Mouse (Mus musculus): ENCODE results near the gene Tead1. TPM values are rescaled to one million over a fixed set of nuclear protein-coding genes. Genes with fewer than 3 reads are reported as not detected.

The Tead1 gene
- polyA plus RNA-seq, 1 experiment from 2014 or later = 13.9 TPM

DNA sequence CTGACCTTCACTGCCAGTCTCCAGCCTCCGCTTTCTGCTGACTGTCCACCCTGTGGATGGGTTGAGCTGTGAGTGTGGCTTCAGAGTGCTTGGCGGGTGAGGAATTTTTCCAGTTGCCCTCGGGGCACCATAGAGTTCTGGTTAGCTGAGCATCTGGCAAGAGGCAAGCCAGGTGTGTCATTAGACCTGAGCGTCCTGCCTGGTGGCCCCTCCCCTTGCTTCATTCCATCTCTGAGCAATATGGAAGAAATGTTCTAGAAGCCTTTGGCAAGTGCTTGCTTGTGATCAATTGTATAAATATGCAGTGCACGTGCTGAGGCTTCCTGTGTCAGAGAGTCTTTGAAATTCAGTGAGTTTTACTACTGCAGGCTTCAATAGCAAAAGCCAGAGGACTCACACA lies 21.0 kb downstream of the Tead1 start:
- Histone ChIP-seq H3K27ac (ENCODE audit: low read depth, low read length) (no peak overlapping the region), H3K4me2 (ENCODE audit: low read depth, low read length) (no peak overlapping the region), H3K9ac (replicated peaks; ENCODE audit: low read depth, low read length) (no peak overlapping the region), H3K27me3 (ENCODE audit: control insufficient read depth, insufficient read depth, low read length) (no peaks in the 10 kb centered on the region), H3K4me3 (ENCODE audit: low read depth, low read length) (no peak overlapping the region), H3K4me1 (ENCODE audit: control insufficient read depth, insufficient read depth, low read length) (peaks cover 26% of the 10 kb centered on the region; the same call in 1 of the 2 replicates), H3K36me3 (ENCODE audit: control insufficient read depth, insufficient read depth, low read length) (no peaks in the 10 kb centered on the region), H3K9me3 (ENCODE audit: control insufficient read depth, low read length) (no peaks in the 10 kb centered on the region)
- peak; percentile 44; the same call in 1 of the 2 replicates for ATAC-seq (ENCODE audit: low read depth)
- WGBS = 51% methylated on average over 5 of the region's 5 CpGs

GRCm38 (mm10) chr7:112703341-112703740 lies 24.2 kb downstream of the Tead1 start:
- Histone ChIP-seq H3K9ac (replicated peaks; ENCODE audit: low read depth, low read length) (no peak overlapping the region), H3K9me3 (ENCODE audit: control insufficient read depth, low read length) (no peaks in the 10 kb centered on the region), H3K4me3 (ENCODE audit: low read depth, low read length) (no peak overlapping the region), H3K36me3 (ENCODE audit: control insufficient read depth, insufficient read depth, low read length) (no peaks in the 10 kb centered on the region), H3K27ac (ENCODE audit: low read depth, low read length) (no peak overlapping the region), H3K4me2 (ENCODE audit: low read depth, low read length) (no peak overlapping the region), H3K27me3 (ENCODE audit: control insufficient read depth, insufficient read depth, low read length) (no peaks in the 10 kb centered on the region), H3K4me1 (ENCODE audit: control insufficient read depth, insufficient read depth, low read length) (peaks cover 8% of the 10 kb centered on the region; the same call in 1 of the 2 replicates)
- no peak for ATAC-seq (ENCODE audit: low read depth)
- 87% methylated on average over 4 of the region's 4 CpGs for WGBS

GRCm38 (mm10) chr7:112705870-112706269 lies 26.8 kb downstream of the Tead1 start:
- H3K4me3 ChIP-seq (ENCODE audit: low read depth, low read length) = no peak overlapping the region
- no peaks in the 10 kb centered on the region for H3K36me3 ChIP-seq (ENCODE audit: control insufficient read depth, insufficient read depth, low read length)
- 0 out of 2 replicates have a peak, but pooled peaks cover 3% of the 10 kb centered on the region for H3K4me1 ChIP-seq (ENCODE audit: control insufficient read depth, insufficient read depth, low read length)
- no peak overlapping the region for H3K9ac ChIP-seq (replicated peaks; ENCODE audit: low read depth, low read length)
- H3K27ac ChIP-seq (ENCODE audit: low read depth, low read length) = no peak overlapping the region
- H3K4me2 ChIP-seq (ENCODE audit: low read depth, low read length) = no peak overlapping the region
- H3K9me3 ChIP-seq (ENCODE audit: control insufficient read depth, low read length) = no peaks in the 10 kb centered on the region
- no peak for ATAC-seq (ENCODE audit: low read depth)
- H3K27me3 ChIP-seq (ENCODE audit: control insufficient read depth, insufficient read depth, low read length) = no peaks in the 10 kb centered on the region
- 46% methylated on average over 9 of the region's 9 CpGs for WGBS

- Histone ChIP-seq H3K4me3 (ENCODE audit: low read depth, low read length) (no peak overlapping the region), H3K27me3 (ENCODE audit: control insufficient read depth, insufficient read depth, low read length) (no peaks in the 10 kb centered on the region), H3K4me1 (ENCODE audit: control insufficient read depth, insufficient read depth, low read length) (0 out of 2 replicates have a peak, but pooled peaks cover 3% of the 10 kb centered on the region), H3K27ac (ENCODE audit: low read depth, low read length) (no peak overlapping the region), H3K9me3 (ENCODE audit: control insufficient read depth, low read length) (no peaks in the 10 kb centered on the region), H3K9ac (replicated peaks; ENCODE audit: low read depth, low read length) (no peak overlapping the region), H3K36me3 (ENCODE audit: control insufficient read depth, insufficient read depth, low read length) (no peaks in the 10 kb centered on the region), H3K4me2 (ENCODE audit: low read depth, low read length) (no peak overlapping the region)
- WGBS = 79% methylated on average over 3 of the region's 4 CpGs
- ATAC-seq (ENCODE audit: low read depth) = no peak
Observed at GRCm38 (mm10) chr7:112706756-112707155, 27.6 kb downstream of the Tead1 start.

DNA sequence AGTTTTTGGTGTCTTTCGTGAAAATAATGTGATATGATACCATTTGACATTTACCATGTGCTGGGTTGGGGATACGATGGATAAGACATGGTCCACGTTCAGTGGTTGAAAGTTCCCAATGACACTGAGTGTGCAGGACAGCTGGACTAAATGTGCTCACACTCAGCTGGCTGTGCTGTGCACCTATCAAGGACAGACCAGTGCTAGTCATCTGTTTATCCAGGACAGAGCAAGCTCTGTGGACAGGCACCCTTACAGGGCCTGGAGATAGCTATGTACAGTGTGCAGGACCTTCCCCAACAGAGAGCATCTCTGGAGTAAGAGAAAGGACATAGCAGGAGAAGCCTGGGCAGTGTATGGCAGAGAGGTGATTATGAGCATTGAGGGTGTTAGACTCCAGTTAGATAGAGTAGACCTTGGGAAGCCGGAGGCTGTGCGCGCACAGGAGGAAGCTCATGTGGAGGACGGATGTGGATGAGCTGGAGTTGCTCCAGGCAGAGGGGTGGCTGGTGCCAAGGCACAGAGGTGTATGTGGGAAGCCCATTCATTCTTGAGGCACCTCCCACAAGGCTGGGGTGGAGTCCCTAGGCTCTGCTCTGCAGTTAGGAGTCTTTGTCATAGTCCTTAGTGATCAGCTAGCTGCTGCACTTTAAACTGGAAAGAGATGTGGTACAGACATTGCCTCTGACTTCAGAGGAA lies 31.4 kb downstream of the Tead1 start:
- Histone ChIP-seq H3K9me3 (ENCODE audit: control insufficient read depth, low read length) (no peaks in the 10 kb centered on the region), H3K27me3 (ENCODE audit: control insufficient read depth, insufficient read depth, low read length) (no peaks in the 10 kb centered on the region), H3K4me2 (ENCODE audit: low read depth, low read length) (no peak overlapping the region), H3K4me3 (ENCODE audit: low read depth, low read length) (no peak overlapping the region), H3K36me3 (ENCODE audit: control insufficient read depth, insufficient read depth, low read length) (no peaks in the 10 kb centered on the region), H3K27ac (ENCODE audit: low read depth, low read length) (no peak overlapping the region), H3K9ac (replicated peaks; ENCODE audit: low read depth, low read length) (no peak overlapping the region), H3K4me1 (ENCODE audit: control insufficient read depth, insufficient read depth, low read length) (peaks cover 9% of the 10 kb centered on the region; the same call in 1 of the 2 replicates)
- WGBS = 85% methylated on average over 7 of the region's 7 CpGs
- no peak for ATAC-seq (ENCODE audit: low read depth)

DNA sequence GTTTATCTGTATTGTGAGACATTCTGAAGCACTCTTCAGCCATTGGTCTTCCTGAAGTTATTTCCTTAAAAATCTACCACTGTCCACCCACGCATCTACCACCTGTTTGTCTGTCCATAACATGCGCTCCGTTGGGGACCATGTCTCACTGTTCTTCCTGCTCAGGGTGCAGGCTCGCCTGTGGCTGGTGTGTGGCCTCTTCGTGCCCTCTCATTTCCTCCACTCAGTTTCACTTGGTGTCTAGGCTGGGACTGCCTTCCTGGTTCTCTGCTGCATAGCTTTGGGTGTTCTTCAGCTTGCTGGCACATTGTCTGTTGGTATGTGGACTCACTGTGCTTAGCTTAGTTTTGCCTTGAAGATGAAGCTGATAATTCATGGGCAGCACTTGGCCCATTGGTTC lies 32.9 kb downstream of the Tead1 start:
- 89% methylated on average over 5 of the region's 5 CpGs for WGBS
- no peak for ATAC-seq (ENCODE audit: low read depth)
- no peak overlapping the region for H3K27ac ChIP-seq (ENCODE audit: low read depth, low read length)
- no peaks in the 10 kb centered on the region for H3K36me3 ChIP-seq (ENCODE audit: control insufficient read depth, insufficient read depth, low read length)
- peaks cover 9% of the 10 kb centered on the region; the same call in 1 of the 2 replicates for H3K4me1 ChIP-seq (ENCODE audit: control insufficient read depth, insufficient read depth, low read length)
- no peak overlapping the region for H3K4me3 ChIP-seq (ENCODE audit: low read depth, low read length)
- H3K27me3 ChIP-seq (ENCODE audit: control insufficient read depth, insufficient read depth, low read length) = no peaks in the 10 kb centered on the region
- H3K9me3 ChIP-seq (ENCODE audit: control insufficient read depth, low read length) = no peaks in the 10 kb centered on the region
- no peak overlapping the region for H3K9ac ChIP-seq (replicated peaks; ENCODE audit: low read depth, low read length)
- H3K4me2 ChIP-seq (ENCODE audit: low read depth, low read length) = no peak overlapping the region

GRCm38 (mm10) chr7:112713509-112713908 lies 34.4 kb downstream of the Tead1 start:
- H3K9ac ChIP-seq (replicated peaks; ENCODE audit: low read depth, low read length) = no peak overlapping the region
- H3K9me3 ChIP-seq (ENCODE audit: control insufficient read depth, low read length) = no peaks in the 10 kb centered on the region
- ATAC-seq (ENCODE audit: low read depth) = no peak
- H3K4me2 ChIP-seq (ENCODE audit: low read depth, low read length) = no peak overlapping the region
- no peak overlapping the region for H3K4me3 ChIP-seq (ENCODE audit: low read depth, low read length)
- no peak overlapping the region for H3K27ac ChIP-seq (ENCODE audit: low read depth, low read length)
- H3K36me3 ChIP-seq (ENCODE audit: control insufficient read depth, insufficient read depth, low read length) = no peaks in the 10 kb centered on the region
- WGBS = 32% methylated on average over 5 of the region's 5 CpGs
- peaks cover 14% of the 10 kb centered on the region; the same call in 1 of the 2 replicates for H3K4me1 ChIP-seq (ENCODE audit: control insufficient read depth, insufficient read depth, low read length)
- H3K27me3 ChIP-seq (ENCODE audit: control insufficient read depth, insufficient read depth, low read length) = no peaks in the 10 kb centered on the region

- Histone ChIP-seq H3K4me1 (ENCODE audit: control insufficient read depth, insufficient read depth, low read length) (peaks cover 15% of the 10 kb centered on the region), H3K36me3 (ENCODE audit: control insufficient read depth, insufficient read depth, low read length) (no peaks in the 10 kb centered on the region), H3K9me3 (ENCODE audit: control insufficient read depth, low read length) (no peaks in the 10 kb centered on the region), H3K27ac (ENCODE audit: low read depth, low read length) (no peak overlapping the region), H3K9ac (replicated peaks; ENCODE audit: low read depth, low read length) (no peak overlapping the region), H3K27me3 (ENCODE audit: control insufficient read depth, insufficient read depth, low read length) (no peaks in the 10 kb centered on the region), H3K4me3 (ENCODE audit: low read depth, low read length) (no peak overlapping the region), H3K4me2 (ENCODE audit: low read depth, low read length) (no peak overlapping the region)
- WGBS = 74% methylated on average over 6 of the region's 6 CpGs
- ATAC-seq (ENCODE audit: low read depth) = no peak
Observed at GRCm38 (mm10) chr7:112714783-112715182, 35.7 kb downstream of the Tead1 start.

- WGBS = 74% methylated on average over 6 of the region's 6 CpGs
- no peak for ATAC-seq (ENCODE audit: low read depth)
Observed at GRCm38 (mm10) chr7:112716701-112717100, 37.6 kb downstream of the Tead1 start.

More at GRCm38 (mm10) chr7:112716701-112717100, 37.6 kb downstream of the Tead1 start:
- no peak overlapping the region for H3K9ac ChIP-seq (replicated peaks; ENCODE audit: low read depth, low read length)
- H3K4me3 ChIP-seq (ENCODE audit: low read depth, low read length) = no peak overlapping the region
- H3K36me3 ChIP-seq (ENCODE audit: control insufficient read depth, insufficient read depth, low read length) = no peaks in the 10 kb centered on the region
- H3K4me2 ChIP-seq (ENCODE audit: low read depth, low read length) = no peak overlapping the region
- H3K27ac ChIP-seq (ENCODE audit: low read depth, low read length) = no peak overlapping the region
- peaks cover 28% of the 10 kb centered on the region for H3K4me1 ChIP-seq (ENCODE audit: control insufficient read depth, insufficient read depth, low read length)
- H3K9me3 ChIP-seq (ENCODE audit: control insufficient read depth, low read length) = no peaks in the 10 kb centered on the region
- no peaks in the 10 kb centered on the region for H3K27me3 ChIP-seq (ENCODE audit: control insufficient read depth, insufficient read depth, low read length)

Measured in neural tube, embryonic 14.5 days (tissue).